Mouse (Mus musculus): ENCODE data around the gene Mocs3.

- no peak for TF ChIP-seq POLR2A (IDR thresholded peaks at IDR 0.05; ENCODE audit: control insufficient read depth, extremely low read depth, insufficient read depth, low read length, poor library complexity)
- TF ChIP-seq CTCF (IDR thresholded peaks at IDR 0.05; ENCODE audit: borderline replicate concordance, control insufficient read depth, extremely low read depth, insufficient read depth, low read length, poor library complexity): no peak
Observed at GRCm38 (mm10) chr2:168242841-168243240, 12.4 kb downstream of the Mocs3 start.
